Mouse (Mus musculus): Measurements from ENCODE around the gene Sctr. TPM values are rescaled to one million over a fixed set of nuclear protein-coding genes. Genes with fewer than 3 reads are reported as not detected.
A peak's percentile ranks its signal among the peaks of the same experiment; 100 is the strongest.
"Not testable (repeated sequence)": the region's sequence is repeated elsewhere in the genome, so short reads cannot be mapped to it uniquely, and the experiment has no call there.

Sctr gene
- polyA plus RNA-seq, 1 experiment from 2014 or later: not detected

- ATAC-seq: no peak
- no peaks in the 10 kb centered on the region for H3K27me3 ChIP-seq (replicated peaks)
- H3K4me3 ChIP-seq: no peak overlapping the region
- H3K4me1 ChIP-seq: peaks cover 11% of the 10 kb centered on the region
- H3K4me2 ChIP-seq: no peak overlapping the region
- WGBS (ENCODE audit: insufficient replicate concordance): 72% methylated on average over 8 of the region's 8 CpGs
- H3K27ac ChIP-seq: no peak overlapping the region
- no peaks in the 10 kb centered on the region for H3K9me3 ChIP-seq (replicated peaks)
- no peak overlapping the region for H3K9ac ChIP-seq
- H3K36me3 ChIP-seq: no peaks in the 10 kb centered on the region
These were observed 84.3 kb downstream of the Sctr start for GRCm38 (mm10) chr1:120090880-120091570.

GRCm38 (mm10) chr1:120093482-120094134 is 86.9 kb downstream of the Sctr start:
- 49% methylated on average over 11 of the region's 14 CpGs for WGBS (ENCODE audit: insufficient replicate concordance)
- not testable (repeated sequence) for H3K27me3 ChIP-seq (replicated peaks)

GRCm38 (mm10) chr1:120094920-120095319 is 88.2 kb downstream of the Sctr start:
- ATAC-seq: peak; percentile 19; the same call in 1 of the 2 replicates

More at GRCm38 (mm10) chr1:120093482-120094134, 86.9 kb downstream of the Sctr start:
- not testable (repeated sequence) for H3K9me3 ChIP-seq (replicated peaks); H3K27ac ChIP-seq; H3K4me3 ChIP-seq; H3K4me2 ChIP-seq; H3K9ac ChIP-seq; H3K36me3 ChIP-seq
- peaks cover 12% of the 10 kb centered on the region for H3K4me1 ChIP-seq
- ATAC-seq: 0 out of 2 replicates have a peak, but pooled peaks have one; percentile 14

GRCm38 (mm10) chr1:120098327-120098726 is 91.6 kb downstream of the Sctr start:
- Histone ChIP-seq H3K36me3 (no peaks in the 10 kb centered on the region), H3K27me3 (replicated peaks) (no peaks in the 10 kb centered on the region), H3K9ac (no peak overlapping the region), H3K27ac (no peak overlapping the region), H3K4me3 (no peak overlapping the region), H3K9me3 (replicated peaks) (no peaks in the 10 kb centered on the region), H3K4me2 (no peak overlapping the region), H3K4me1 (peaks cover 16% of the 10 kb centered on the region)
- no peak for ATAC-seq
- 10% methylated on average over 7 of the region's 7 CpGs for WGBS (ENCODE audit: insufficient replicate concordance)

More at GRCm38 (mm10) chr1:120094920-120095319, 88.2 kb downstream of the Sctr start:
- H3K4me3 ChIP-seq: no peak overlapping the region
- no peak overlapping the region for H3K4me2 ChIP-seq
- no peaks in the 10 kb centered on the region for H3K27me3 ChIP-seq (replicated peaks)
- no peaks in the 10 kb centered on the region for H3K36me3 ChIP-seq
- H3K9me3 ChIP-seq (replicated peaks): no peaks in the 10 kb centered on the region
- no peak overlapping the region for H3K9ac ChIP-seq
- H3K27ac ChIP-seq: no peak overlapping the region
- H3K4me1 ChIP-seq: peaks cover 16% of the 10 kb centered on the region
- 26% methylated on average over 3 of the region's 3 CpGs for WGBS (ENCODE audit: insufficient replicate concordance)

GRCm38 (mm10) chr1:120099483-120099882 is 92.8 kb downstream of the Sctr start:
- H3K4me3 ChIP-seq: no peak overlapping the region
- no peaks in the 10 kb centered on the region for H3K36me3 ChIP-seq
- no peak for ATAC-seq
- H3K9me3 ChIP-seq (replicated peaks): no peaks in the 10 kb centered on the region
- no peak overlapping the region for H3K9ac ChIP-seq
- WGBS (ENCODE audit: insufficient replicate concordance): 35% methylated on average over 6 of the region's 6 CpGs
- H3K27ac ChIP-seq: no peak overlapping the region
- peaks cover 14% of the 10 kb centered on the region for H3K4me1 ChIP-seq
- peaks cover 4% of the 10 kb centered on the region; the same call in 1 of the 2 replicates for H3K27me3 ChIP-seq (replicated peaks)
- H3K4me2 ChIP-seq: no peak overlapping the region

GRCm38 (mm10) chr1:120100456-120101226 is 93.9 kb downstream of the Sctr start:
- Histone ChIP-seq H3K9ac (no peak overlapping the region), H3K9me3 (replicated peaks) (no peaks in the 10 kb centered on the region), H3K4me2 (no peak overlapping the region), H3K27ac (no peak overlapping the region), H3K4me1 (peaks cover 5% of the 10 kb centered on the region; the same call in 1 of the 2 replicates), H3K4me3 (no peak overlapping the region), H3K27me3 (replicated peaks) (peaks cover 4% of the 10 kb centered on the region; the same call in 1 of the 2 replicates), H3K36me3 (no peaks in the 10 kb centered on the region)
- no peak for ATAC-seq
- WGBS (ENCODE audit: insufficient replicate concordance): 68% methylated on average over 8 of the region's 8 CpGs

- Histone ChIP-seq H3K9ac (no peak overlapping the region), H3K27ac (no peak overlapping the region), H3K27me3 (replicated peaks) (peaks cover 4% of the 10 kb centered on the region; the same call in 1 of the 2 replicates), H3K4me3 (no peak overlapping the region), H3K9me3 (replicated peaks) (no peaks in the 10 kb centered on the region), H3K4me1 (peaks cover 5% of the 10 kb centered on the region; the same call in 1 of the 2 replicates), H3K4me2 (no peak overlapping the region), H3K36me3 (no peaks in the 10 kb centered on the region)
- WGBS (ENCODE audit: insufficient replicate concordance): 72% methylated on average over 3 of the region's 3 CpGs
- ATAC-seq: no peak
These were observed 94.5 kb downstream of the Sctr start for GRCm38 (mm10) chr1:120101227-120101609.

GRCm38 (mm10) chr1:120105556-120105959 is 98.9 kb downstream of the Sctr start:
- ATAC-seq: no peak
- Histone ChIP-seq H3K4me2 (no peak overlapping the region), H3K4me1 (no peaks in the 10 kb centered on the region), H3K4me3 (no peak overlapping the region), H3K9me3 (replicated peaks) (no peaks in the 10 kb centered on the region), H3K27me3 (replicated peaks) (peaks cover 4% of the 10 kb centered on the region; the same call in 1 of the 2 replicates), H3K36me3 (no peaks in the 10 kb centered on the region), H3K27ac (no peak overlapping the region), H3K9ac (no peak overlapping the region)
- 72% methylated on average over 5 of the region's 5 CpGs for WGBS (ENCODE audit: insufficient replicate concordance)

GRCm38 (mm10) chr1:120109741-120110432 is 103.2 kb downstream of the Sctr start:
- Histone ChIP-seq H3K9me3 (replicated peaks) (peaks cover 8% of the 10 kb centered on the region; the same call in 1 of the 2 replicates), H3K27ac (no peak overlapping the region), H3K27me3 (replicated peaks) (no peaks in the 10 kb centered on the region), H3K4me3 (no peak overlapping the region), H3K4me2 (no peak overlapping the region), H3K36me3 (peaks cover 29% of the 10 kb centered on the region), H3K9ac (no peak overlapping the region), H3K4me1 (peaks cover 10% of the 10 kb centered on the region; the same call in 1 of the 2 replicates)
- WGBS (ENCODE audit: insufficient replicate concordance): 82% methylated on average over 19 of the region's 19 CpGs
- ATAC-seq: no peak

- peaks cover 10% of the 10 kb centered on the region; the same call in 1 of the 2 replicates for H3K4me1 ChIP-seq
These were observed 105.1 kb downstream of the Sctr start for GRCm38 (mm10) chr1:120111766-120112165.

More at GRCm38 (mm10) chr1:120111766-120112165, 105.1 kb downstream of the Sctr start:
- Histone ChIP-seq H3K4me2 (no peak overlapping the region), H3K36me3 (peaks cover 46% of the 10 kb centered on the region), H3K27me3 (replicated peaks) (no peaks in the 10 kb centered on the region), H3K9ac (no peak overlapping the region), H3K4me3 (no peak overlapping the region), H3K27ac (no peak overlapping the region), H3K9me3 (replicated peaks) (peaks cover 8% of the 10 kb centered on the region; the same call in 1 of the 2 replicates)
- WGBS (ENCODE audit: insufficient replicate concordance): 86% methylated on average over 8 of the region's 8 CpGs
- no peak for ATAC-seq
